Mouse (Mus musculus) adrenal gland, adult 2 months (tissue): Measurements from ENCODE around the gene Tsku. TPM values are rescaled to one million over a fixed set of nuclear protein-coding genes. Genes with fewer than 3 reads are reported as not detected.
A peak's percentile ranks its signal among the peaks of the same experiment; 100 is the strongest.

ENCODE experiments used
- DNase-seq: peaks from one replicate; pipeline ENCODE4 v3.0.0; 2021
- polyA plus RNA-seq: library from polyadenylated mRNA; depleted of rRNA; stranded (reverse); fragments of >200 nt; gene quantifications from 2 replicates; pipeline ENCODE4 v1.2.3, GENCODE M21; 2012
- total RNA-seq, 2 experiments: library from RNA; stranded (reverse); gene quantifications; 2 replicates each; pipeline ENCODE4 v1.2.3; 2021

Tsku gene
- total and polyA plus RNA-seq, 3 experiments: 22.4 to 58.9 (median 41.5) TPM

- DNase-seq: peak; percentile 81
Measured at GRCm38 (mm10) chr7:98359951-98360620, 1.0 kb downstream of the Tsku start.

GRCm38 (mm10) chr7:98358016-98358415 lies 3.1 kb downstream of the Tsku start:
- DNase-seq: no peak

GRCm38 (mm10) chr7:98357324-98357723 lies 3.8 kb downstream of the Tsku start:
- DNase-seq: no peak

- no peak for DNase-seq
Measured at GRCm38 (mm10) chr7:98354921-98355310, 6.2 kb downstream of the Tsku start.

- DNase-seq: no peak
Measured at GRCm38 (mm10) chr7:98354160-98354920, 6.8 kb downstream of the Tsku start.

GRCm38 (mm10) chr7:98353616-98354015 lies 7.5 kb downstream of the Tsku start:
- DNase-seq: no peak

- no peak for DNase-seq
Measured at GRCm38 (mm10) chr7:98351523-98351922, 9.6 kb downstream of the Tsku start.

GRCm38 (mm10) chr7:98349821-98350220 lies 11.3 kb downstream of the Tsku start:
- no peak for DNase-seq

- DNase-seq: peak; percentile 86
Measured at GRCm38 (mm10) chr7:98349096-98349495, 12.0 kb downstream of the Tsku start.

GRCm38 (mm10) chr7:98348043-98348442 lies 13.1 kb downstream of the Tsku start:
- DNase-seq: peak; percentile 58

- DNase-seq: no peak
Measured at GRCm38 (mm10) chr7:98347471-98347870, 13.7 kb downstream of the Tsku start.

GRCm38 (mm10) chr7:98345036-98345435 lies 16.1 kb downstream of the Tsku start:
- no peak for DNase-seq

GRCm38 (mm10) chr7:98344361-98344760 lies 16.8 kb downstream of the Tsku start:
- peak; percentile 39 for DNase-seq

GRCm38 (mm10) chr7:98342249-98342648 lies 18.9 kb downstream of the Tsku start:
- no peak for DNase-seq

- peak; percentile 80 for DNase-seq
Measured at GRCm38 (mm10) chr7:98341475-98341874, 19.7 kb downstream of the Tsku start.

GRCm38 (mm10) chr7:98340343-98340742 lies 20.8 kb downstream of the Tsku start:
- DNase-seq: no peak

GRCm38 (mm10) chr7:98333987-98334386 lies 27.1 kb downstream of the Tsku start:
- no peak for DNase-seq

- no peak for DNase-seq
Measured at GRCm38 (mm10) chr7:98333507-98333906, 27.6 kb downstream of the Tsku start.

- DNase-seq: no peak
Measured at GRCm38 (mm10) chr7:98332678-98333397, 28.3 kb downstream of the Tsku start.

GRCm38 (mm10) chr7:98331932-98332331 lies 29.2 kb downstream of the Tsku start:
- DNase-seq: no peak

- no peak for DNase-seq
Measured at GRCm38 (mm10) chr7:98330375-98331002, 30.6 kb downstream of the Tsku start.

GRCm38 (mm10) chr7:98329651-98330374 lies 31.3 kb downstream of the Tsku start:
- DNase-seq: no peak
